Mouse (Mus musculus): ENCODE measurements around the gene Cyp2b19. TPM values are rescaled to one million over a fixed set of nuclear protein-coding genes. Genes with fewer than 3 reads are reported as not detected.

Gene Cyp2b19
- total RNA-seq, 2 experiments from 2014 or later, result not detected

Other genes with a start within 250 kb of the Cyp2b19 start
- not detected for gene Nlrp9a, start 222.1 kb upstream of the Cyp2b19 start, total RNA-seq (2021)
- gene Vmn1r185, start 138.7 kb upstream of the Cyp2b19 start, total RNA-seq (2021), result not detected
- not detected for gene Cyp2b23, start 70.7 kb upstream of the Cyp2b19 start, total RNA-seq (2021)
- not detected for gene Cyp2g1, start 51.8 kb downstream of the Cyp2b19 start, total RNA-seq (2021)
- not detected for gene Cyp2a5, start 78.2 kb downstream of the Cyp2b19 start, total RNA-seq (2021)
- gene Cyp2a22, start 182.2 kb downstream of the Cyp2b19 start, total RNA-seq (2021), result not detected

All from heart, postnatal 4 days (tissue).